18 mouse cellular contexts compared by ENCODE assay signal in genomic region chr19:37188366-37188948, GRCm38 (mm10).
"Had no signal": no experiment of that assay in that cellular context is flagged by ENCODE, and none has a peak within 500 bp of the region (broad histone marks: within the 10 kb centered on the region; RNA-seq: fewer than 3 reads in every experiment).

No protein-coding gene starts in this region.

- ATAC-seq: midbrain, embryonic 16.5 days had no signal

- H3K36me3 ChIP-seq: midbrain, embryonic 10.5 days; midbrain, embryonic 12.5 days; neural tube, embryonic 13.5 days; neural tube, embryonic 15.5 days had no signal

- H3K27me3 ChIP-seq: midbrain, embryonic 12.5 days; neural tube, embryonic 13.5 days; neural tube, embryonic 15.5 days had no signal

- H3K27ac ChIP-seq: midbrain, embryonic 10.5 days; midbrain, embryonic 12.5 days; neural tube, embryonic 13.5 days; neural tube, embryonic 15.5 days had no signal

- H3K4me1 ChIP-seq: midbrain, embryonic 10.5 days; midbrain, embryonic 12.5 days; neural tube, embryonic 13.5 days; neural tube, embryonic 15.5 days had no signal

- H3K4me2 ChIP-seq: lung, embryonic 14.5 days; midbrain, embryonic 12.5 days; neural tube, embryonic 13.5 days; neural tube, embryonic 15.5 days had no signal

- H3K9me3 ChIP-seq: midbrain, embryonic 10.5 days; midbrain, embryonic 12.5 days; neural tube, embryonic 13.5 days; neural tube, embryonic 15.5 days had no signal

- H3K4me3 ChIP-seq: midbrain, embryonic 10.5 days; midbrain, embryonic 12.5 days; myocyte; neural tube, embryonic 13.5 days; neural tube, embryonic 15.5 days had no signal

- H3K9ac ChIP-seq: lung, embryonic 14.5 days; midbrain, embryonic 12.5 days; neural tube, embryonic 13.5 days; neural tube, embryonic 15.5 days had no signal

- DNase-seq: lung, embryonic 14.5 days; lung, postnatal 10 days; lung, postnatal 4 days; midbrain, embryonic 14.5 days; retina, postnatal 1 day; right cerebral cortex, adult 18-20 months; right cerebral cortex, postnatal 25 days; right cerebral cortex, postnatal 4 days; spleen, adult 18-20 months; thymus, adult 18-20 months; thymus, postnatal 14 days; thymus, postnatal 36 days had no signal
